Mouse (Mus musculus) olfactory bulb, adult 2 months (tissue): ENCODE data around the gene Large1. TPM values are rescaled to one million over a fixed set of nuclear protein-coding genes. Genes with fewer than 3 reads are reported as not detected.

Experiments
- H3K27ac ChIP-seq: fragments of 200-500 bp; 2 replicates; pipeline ENCODE4 v1.5.1; 2012; ENCODE audit warnings: low read depth, low read length; ENCODE audit not compliant: insufficient read depth
- H3K4me1 ChIP-seq: fragments of 200-500 bp; 2 replicates; pipeline ENCODE4 v1.6.1; 2012; ENCODE audit warnings: low read length; ENCODE audit not compliant: control insufficient read depth, insufficient read depth
- H3K4me3 ChIP-seq: fragments of 200-500 bp; 2 replicates; pipeline ENCODE4 v1.5.1; 2012; ENCODE audit warnings: mild to moderate bottlenecking, low read depth, low read length, moderate library complexity; ENCODE audit not compliant: insufficient read depth
- CTCF ChIP-seq: fragments of 200-500 bp; IDR thresholded peaks from 2 replicates; pipeline ENCODE4 v1.5.1; 2012; ENCODE audit warnings: low read depth, mild to moderate bottlenecking, low read length, moderate library complexity; ENCODE audit not compliant: insufficient read depth
- POLR2A ChIP-seq: fragments of 200-500 bp; IDR thresholded peaks from 2 replicates; pipeline ENCODE4 v1.6.1; 2012; ENCODE audit warnings: mild to moderate bottlenecking, low read depth, low read length, moderate library complexity; ENCODE audit not compliant: insufficient read depth
- WGBS: fragments of 180-500 bp; shearing (Covaris S2); methylation state at CpG from one replicate; pipeline ENCODE4 v1.1.7; 2018; 5-methylcytosine and 5-hydroxymethylcytosine counted together
- polyA plus RNA-seq: library from polyadenylated mRNA; stranded (reverse); fragments of >200 nt; gene quantifications from 2 replicates; pipeline ENCODE4 v1.2.4, GENCODE M21; 2012; ENCODE audit warnings: low replicate concordance; ENCODE audit not compliant: missing spikeins, insufficient read depth, insufficient read length

Gene Large1
- polyA plus RNA-seq, 1 experiment = not detected

- H3K27ac ChIP-seq = no peak overlapping the region
- H3K4me1 ChIP-seq = peaks cover 3% of the 10 kb centered on the region; the same call in 1 of the 2 replicates
- no peak for TF ChIP-seq POLR2A
- no peak for TF ChIP-seq CTCF
- WGBS = 35% methylated on average over 2 of the region's 2 CpGs
- H3K4me3 ChIP-seq = no peak overlapping the region
Observed at GRCm38 (mm10) chr8:73225654-73226053, 127.7 kb downstream of the Large1 start.

GRCm38 (mm10) chr8:73219178-73219811 lies 134.0 kb downstream of the Large1 start:
- Histone ChIP-seq H3K4me3 (no peak overlapping the region), H3K27ac (no peak overlapping the region), H3K4me1 (no peaks in the 10 kb centered on the region)
- TF ChIP-seq POLR2A (no peak), CTCF (no peak)
- WGBS = 67% methylated on average over 6 of the region's 6 CpGs

- H3K4me1 ChIP-seq = no peaks in the 10 kb centered on the region
- H3K27ac ChIP-seq = no peak overlapping the region
- no peak overlapping the region for H3K4me3 ChIP-seq
- TF ChIP-seq POLR2A = no peak
- TF ChIP-seq CTCF = no peak
Observed at GRCm38 (mm10) chr8:73206831-73207230, 146.5 kb downstream of the Large1 start.

GRCm38 (mm10) chr8:73201854-73202253 lies 151.5 kb downstream of the Large1 start:
- WGBS = 93% methylated on average over 2 of the region's 2 CpGs
- TF ChIP-seq POLR2A (no peak), CTCF (no peak)
- no peak overlapping the region for H3K4me3 ChIP-seq
- no peak overlapping the region for H3K27ac ChIP-seq
- H3K4me1 ChIP-seq = no peaks in the 10 kb centered on the region

GRCm38 (mm10) chr8:73197714-73198113 lies 155.6 kb downstream of the Large1 start:
- Histone ChIP-seq H3K4me1 (no peaks in the 10 kb centered on the region), H3K27ac (no peak overlapping the region), H3K4me3 (no peak overlapping the region)
- 95% methylated on average over 1 of the region's 1 CpGs for WGBS
- TF ChIP-seq POLR2A (no peak), CTCF (no peak)

GRCm38 (mm10) chr8:73188684-73189083 lies 164.7 kb downstream of the Large1 start:
- 91% methylated on average over 1 of the region's 1 CpGs for WGBS
- TF ChIP-seq POLR2A = no peak
- TF ChIP-seq CTCF = no peak
- Histone ChIP-seq H3K4me3 (no peak overlapping the region), H3K27ac (no peak overlapping the region), H3K4me1 (no peaks in the 10 kb centered on the region)

- no peaks in the 10 kb centered on the region for H3K4me1 ChIP-seq
- 95% methylated on average over 1 of the region's 1 CpGs for WGBS
- TF ChIP-seq CTCF (no peak), POLR2A (no peak)
- H3K4me3 ChIP-seq = no peak overlapping the region
- no peak overlapping the region for H3K27ac ChIP-seq
Observed at GRCm38 (mm10) chr8:73187381-73187780, 166.0 kb downstream of the Large1 start.

GRCm38 (mm10) chr8:73178434-73178833 lies 174.9 kb downstream of the Large1 start:
- H3K4me1 ChIP-seq = no peaks in the 10 kb centered on the region
- 50% methylated on average over 1 of the region's 1 CpGs for WGBS

GRCm38 (mm10) chr8:73172661-73173060 lies 180.7 kb downstream of the Large1 start:
- no peak for TF ChIP-seq CTCF
- TF ChIP-seq POLR2A = no peak
- no peak overlapping the region for H3K27ac ChIP-seq
- no peak overlapping the region for H3K4me3 ChIP-seq
- no peaks in the 10 kb centered on the region for H3K4me1 ChIP-seq

More at GRCm38 (mm10) chr8:73178434-73178833, 174.9 kb downstream of the Large1 start:
- Histone ChIP-seq H3K27ac (no peak overlapping the region), H3K4me3 (no peak overlapping the region)
- TF ChIP-seq POLR2A = no peak
- TF ChIP-seq CTCF = no peak
